Mouse (Mus musculus): ENCODE data around the gene Kcnh1. TPM values are rescaled to one million over a fixed set of nuclear protein-coding genes. Genes with fewer than 3 reads are reported as not detected.

The Kcnh1 gene
- total and polyA plus RNA-seq, 2 experiments from 2014 or later: 2.9 to 5.9 TPM

DNA sequence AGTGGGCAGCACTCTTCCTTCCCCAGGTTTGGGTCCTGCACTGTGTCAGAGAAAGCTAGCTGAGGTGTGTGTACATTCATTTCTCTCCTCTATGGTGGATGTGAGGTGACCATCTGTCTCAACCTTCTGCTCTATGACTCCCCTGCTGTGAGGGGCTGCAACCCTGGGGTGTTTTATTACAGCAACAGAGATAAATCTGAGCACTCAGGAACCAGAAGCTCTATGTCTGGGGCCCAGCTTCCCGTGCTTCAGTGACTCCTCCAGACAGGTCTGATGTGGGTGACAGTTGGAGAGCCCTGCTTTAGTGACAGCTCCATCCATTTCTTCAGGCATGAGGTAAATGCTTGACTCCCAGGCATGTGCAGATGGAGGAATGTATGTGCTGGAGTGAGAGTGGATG, 12.4 kb downstream of the Kcnh1 start:
- ATAC-seq (ENCODE audit: low FRiP score): no peak
- H3K36me3 ChIP-seq (ENCODE audit: insufficient read depth, low read length): no peaks in the 10 kb centered on the region
- WGBS: 46% methylated on average over 1 of the region's 1 CpGs

DNA sequence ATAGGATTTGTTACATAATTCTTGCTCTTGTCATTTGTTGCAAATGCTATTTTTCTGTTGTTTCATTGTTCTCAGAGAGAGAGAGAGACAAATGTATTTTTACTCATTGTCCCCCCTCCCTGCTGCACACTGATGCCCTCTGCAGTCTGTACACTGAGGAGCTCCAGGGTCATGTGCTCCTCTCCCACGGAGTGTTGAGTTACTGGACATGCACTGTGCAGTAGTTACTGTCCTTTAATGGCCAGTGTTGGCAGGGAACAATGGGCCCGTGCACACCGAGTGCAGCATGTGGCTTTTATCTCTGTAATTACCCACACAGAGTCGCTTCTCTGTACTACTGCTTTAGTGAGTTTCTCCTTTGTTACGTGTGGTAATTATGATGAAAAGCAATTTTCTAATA, 17.4 kb downstream of the Kcnh1 start:
- Histone ChIP-seq H3K4me3 (ENCODE audit: low read depth, low read length) (no peak overlapping the region), H3K27me3 (ENCODE audit: insufficient read depth, low read length) (no peaks in the 10 kb centered on the region), H3K9ac (replicated peaks; ENCODE audit: low read length, poor library complexity, severe bottlenecking) (no peak overlapping the region), H3K9me3 (ENCODE audit: low read length) (no peaks in the 10 kb centered on the region), H3K36me3 (ENCODE audit: insufficient read depth, low read length) (no peaks in the 10 kb centered on the region), H3K4me2 (ENCODE audit: low read depth, low read length, poor library complexity, severe bottlenecking) (no peak overlapping the region), H3K4me1 (ENCODE audit: insufficient read depth, low read length) (no peaks in the 10 kb centered on the region), H3K27ac (ENCODE audit: low read depth, low read length) (no peak overlapping the region)
- DNase-seq (ENCODE audit: low spot score): no peak
- no peak for ATAC-seq (ENCODE audit: low FRiP score)
- no peak for TF ChIP-seq CTCF (IDR thresholded peaks at IDR 0.05)
- 58% methylated on average over 5 of the region's 5 CpGs for WGBS

More for the DNA sequence above, 12.4 kb downstream of the Kcnh1 start:
- Histone ChIP-seq H3K27ac (ENCODE audit: low read depth, low read length) (no peak overlapping the region), H3K4me2 (ENCODE audit: low read depth, low read length, poor library complexity, severe bottlenecking) (no peak overlapping the region), H3K27me3 (ENCODE audit: insufficient read depth, low read length) (no peaks in the 10 kb centered on the region), H3K9me3 (ENCODE audit: low read length) (no peaks in the 10 kb centered on the region), H3K9ac (replicated peaks; ENCODE audit: low read length, poor library complexity, severe bottlenecking) (no peak overlapping the region), H3K4me3 (ENCODE audit: low read depth, low read length) (no peak overlapping the region), H3K4me1 (ENCODE audit: insufficient read depth, low read length) (no peaks in the 10 kb centered on the region)
- TF ChIP-seq CTCF (IDR thresholded peaks at IDR 0.05): no peak
- no peak for DNase-seq (ENCODE audit: low spot score)

DNA sequence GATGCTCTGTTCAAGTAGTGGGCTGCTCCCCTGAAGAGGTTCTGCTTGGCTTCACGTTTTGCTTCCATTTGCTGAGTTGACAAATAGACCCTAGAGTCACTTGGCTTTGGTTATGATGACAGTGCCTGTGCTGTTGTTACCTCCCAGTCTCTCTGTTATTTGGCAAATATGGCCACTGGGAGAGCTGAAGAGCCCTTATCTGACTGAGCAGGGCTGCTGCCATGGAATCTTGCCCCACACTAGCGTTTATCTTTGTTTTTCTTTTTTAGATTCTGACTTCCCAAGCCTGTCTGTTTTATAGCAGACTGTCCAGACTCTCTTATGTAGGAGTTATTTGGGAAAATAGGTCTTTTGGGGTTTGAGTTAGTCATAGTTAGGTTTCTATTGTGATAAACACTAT, 21.9 kb downstream of the Kcnh1 start:
- H3K4me2 ChIP-seq (ENCODE audit: low read depth, low read length, poor library complexity, severe bottlenecking): no peak overlapping the region
- no peak for DNase-seq (ENCODE audit: low spot score)
- H3K9me3 ChIP-seq (ENCODE audit: low read length): no peaks in the 10 kb centered on the region
- H3K9ac ChIP-seq (replicated peaks; ENCODE audit: low read length, poor library complexity, severe bottlenecking): no peak overlapping the region
- H3K36me3 ChIP-seq (ENCODE audit: insufficient read depth, low read length): no peaks in the 10 kb centered on the region
- WGBS: 71% methylated on average over 2 of the region's 2 CpGs
- ATAC-seq (ENCODE audit: low FRiP score): no peak
- H3K27me3 ChIP-seq (ENCODE audit: insufficient read depth, low read length): no peaks in the 10 kb centered on the region
- no peak for TF ChIP-seq CTCF (IDR thresholded peaks at IDR 0.05)
- H3K27ac ChIP-seq (ENCODE audit: low read depth, low read length): no peak overlapping the region
- no peak overlapping the region for H3K4me3 ChIP-seq (ENCODE audit: low read depth, low read length)
- no peaks in the 10 kb centered on the region for H3K4me1 ChIP-seq (ENCODE audit: insufficient read depth, low read length)

DNA sequence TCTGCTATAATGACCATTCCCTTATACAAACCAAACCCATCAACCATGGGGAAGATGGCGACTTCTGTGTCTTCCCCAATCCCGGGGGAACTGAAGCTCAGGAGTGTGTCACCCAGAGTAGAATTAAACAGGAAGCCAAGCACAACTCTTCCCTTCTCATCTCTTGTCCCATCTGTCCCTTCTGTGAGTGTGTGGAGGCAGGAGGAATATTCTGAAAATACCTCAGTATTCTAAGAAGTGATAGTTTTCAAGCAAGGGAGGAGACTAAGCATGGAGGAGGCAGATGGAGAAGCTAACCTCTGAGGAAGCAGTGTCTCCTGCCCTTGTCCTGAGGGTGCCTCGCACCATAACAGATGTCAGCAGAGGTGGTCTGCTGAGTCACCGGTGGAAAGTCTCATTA, 24.1 kb downstream of the Kcnh1 start:
- Histone ChIP-seq H3K36me3 (ENCODE audit: insufficient read depth, low read length) (no peaks in the 10 kb centered on the region), H3K4me3 (ENCODE audit: low read depth, low read length) (no peak overlapping the region), H3K4me2 (ENCODE audit: low read depth, low read length, poor library complexity, severe bottlenecking) (no peak overlapping the region), H3K9me3 (ENCODE audit: low read length) (no peaks in the 10 kb centered on the region), H3K27me3 (ENCODE audit: insufficient read depth, low read length) (no peaks in the 10 kb centered on the region), H3K9ac (replicated peaks; ENCODE audit: low read length, poor library complexity, severe bottlenecking) (no peak overlapping the region), H3K4me1 (ENCODE audit: insufficient read depth, low read length) (no peaks in the 10 kb centered on the region), H3K27ac (ENCODE audit: low read depth, low read length) (no peak overlapping the region)
- TF ChIP-seq CTCF (IDR thresholded peaks at IDR 0.05): no peak
- ATAC-seq (ENCODE audit: low FRiP score) (no peak), DNase-seq (ENCODE audit: low spot score) (no peak)
- 92% methylated on average over 4 of the region's 4 CpGs for WGBS

DNA sequence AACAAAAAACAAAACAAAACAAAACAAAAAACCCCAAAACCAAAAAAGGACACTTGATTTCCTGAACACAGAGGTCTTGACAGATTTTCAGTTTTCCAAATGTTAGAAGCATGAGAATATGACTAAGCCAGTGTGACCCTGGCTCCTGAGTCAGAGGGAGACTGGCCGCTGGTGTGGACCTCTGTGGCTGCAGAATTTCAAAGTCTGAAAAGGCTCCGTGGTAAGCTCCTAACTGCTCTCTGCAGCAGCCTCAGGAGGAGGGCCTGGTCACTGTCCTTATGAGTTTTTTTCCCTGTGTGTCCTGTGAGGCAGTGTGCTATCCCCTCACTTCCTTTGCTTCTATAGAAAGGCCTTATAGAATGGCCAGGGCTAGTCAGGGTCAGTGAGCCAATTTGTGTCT, 29.6 kb downstream of the Kcnh1 start:
- DNase-seq (ENCODE audit: low spot score) (no peak), ATAC-seq (ENCODE audit: low FRiP score) (no peak)
- no peak overlapping the region for H3K4me2 ChIP-seq (ENCODE audit: low read depth, low read length, poor library complexity, severe bottlenecking)
- no peak for TF ChIP-seq CTCF (IDR thresholded peaks at IDR 0.05)
- no peaks in the 10 kb centered on the region for H3K27me3 ChIP-seq (ENCODE audit: insufficient read depth, low read length)
- H3K4me1 ChIP-seq (ENCODE audit: insufficient read depth, low read length): no peaks in the 10 kb centered on the region
- H3K9me3 ChIP-seq (ENCODE audit: low read length): no peaks in the 10 kb centered on the region
- H3K36me3 ChIP-seq (ENCODE audit: insufficient read depth, low read length): no peaks in the 10 kb centered on the region
- H3K9ac ChIP-seq (replicated peaks; ENCODE audit: low read length, poor library complexity, severe bottlenecking): no peak overlapping the region
- H3K4me3 ChIP-seq (ENCODE audit: low read depth, low read length): no peak overlapping the region
- 57% methylated on average over 2 of the region's 2 CpGs for WGBS
- H3K27ac ChIP-seq (ENCODE audit: low read depth, low read length): no peak overlapping the region

DNA sequence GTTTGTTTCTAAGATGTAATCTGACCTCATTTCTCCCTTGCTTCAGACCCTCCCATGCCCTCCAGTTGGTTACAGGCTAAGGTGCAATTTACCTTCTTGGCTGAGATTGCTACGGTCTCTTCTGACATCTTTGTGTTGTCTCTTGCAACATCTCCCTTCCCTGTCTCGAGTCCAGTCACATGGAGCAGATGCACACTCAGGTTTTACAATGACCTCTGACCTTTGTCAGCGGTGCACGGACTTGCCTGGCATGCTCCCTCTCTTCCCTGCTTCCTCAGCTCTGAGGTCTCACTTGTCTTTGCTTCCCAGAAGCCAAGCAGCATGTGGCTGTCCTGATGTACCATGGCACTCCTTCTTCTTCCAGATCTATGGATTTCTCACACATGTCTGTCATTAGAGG, 33.6 kb downstream of the Kcnh1 start:
- TF ChIP-seq CTCF (IDR thresholded peaks at IDR 0.05): no peak
- 43% methylated on average over 4 of the region's 4 CpGs for WGBS
- Histone ChIP-seq H3K4me1 (ENCODE audit: insufficient read depth, low read length) (no peaks in the 10 kb centered on the region), H3K9me3 (ENCODE audit: low read length) (no peaks in the 10 kb centered on the region; the same call in 1 of the 2 replicates), H3K4me3 (ENCODE audit: low read depth, low read length) (no peak overlapping the region), H3K9ac (replicated peaks; ENCODE audit: low read length, poor library complexity, severe bottlenecking) (no peak overlapping the region), H3K4me2 (ENCODE audit: low read depth, low read length, poor library complexity, severe bottlenecking) (no peak overlapping the region), H3K36me3 (ENCODE audit: insufficient read depth, low read length) (0 out of 2 replicates have a peak, but pooled peaks cover 3% of the 10 kb centered on the region), H3K27ac (ENCODE audit: low read depth, low read length) (no peak overlapping the region), H3K27me3 (ENCODE audit: insufficient read depth, low read length) (no peaks in the 10 kb centered on the region)
- DNase-seq (ENCODE audit: low spot score) (no peak), ATAC-seq (ENCODE audit: low FRiP score) (no peak)
